Mouse (Mus musculus): ENCODE measurements around the gene Clec2d.
A peak's percentile ranks its signal among the peaks of the same experiment; 100 is the strongest.
"Not testable (repeated sequence)": the region's sequence is repeated elsewhere in the genome, so short reads cannot be mapped to it uniquely, and the experiment has no call there.

Clec2d gene

DNA sequence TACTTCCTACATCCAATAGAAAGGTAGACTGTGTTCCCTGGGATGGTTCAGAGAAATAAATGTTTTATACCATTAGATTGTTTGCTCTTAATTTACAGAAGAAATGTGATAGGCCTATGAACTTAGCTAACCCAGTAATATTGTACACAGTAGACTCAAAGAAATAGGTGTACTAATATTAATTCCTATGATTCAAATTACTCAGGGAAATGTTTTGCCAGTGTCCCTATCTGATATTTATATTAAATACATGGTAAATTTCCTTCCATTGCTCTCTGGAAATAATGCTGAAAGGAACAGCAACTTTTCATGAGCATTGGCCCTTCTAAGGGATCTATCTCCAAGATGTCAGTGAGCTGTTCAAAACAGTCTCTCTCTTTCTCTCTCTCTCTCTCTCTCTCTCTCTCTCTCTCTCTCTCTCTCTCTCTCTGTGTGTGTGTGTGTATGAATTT lies 6.8 kb downstream of the Clec2d start:
- no peak for DNase-seq (ENCODE audit: low read depth, low spot score)

DNA sequence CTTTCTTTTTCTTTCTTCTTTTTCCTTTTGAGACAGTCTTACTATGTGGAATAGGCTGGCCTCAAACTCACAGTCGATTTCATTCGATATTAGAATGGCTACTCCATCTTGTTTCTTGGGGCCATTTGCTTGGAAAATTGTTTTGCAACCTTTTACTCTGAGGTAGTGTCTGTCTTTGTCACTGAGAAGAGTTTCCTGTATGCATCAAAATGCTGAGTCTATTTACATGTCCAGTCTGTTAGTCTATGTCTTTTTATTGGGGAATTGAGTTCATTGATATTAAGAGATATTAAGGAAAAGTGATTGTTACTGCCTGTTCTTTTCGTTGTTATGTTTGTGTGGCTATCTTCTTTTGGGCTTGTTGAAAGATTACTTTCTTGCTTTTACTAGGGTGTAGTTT lies 7.4 kb downstream of the Clec2d start:
- DNase-seq (ENCODE audit: low read depth, low spot score) = not testable (repeated sequence)

DNA sequence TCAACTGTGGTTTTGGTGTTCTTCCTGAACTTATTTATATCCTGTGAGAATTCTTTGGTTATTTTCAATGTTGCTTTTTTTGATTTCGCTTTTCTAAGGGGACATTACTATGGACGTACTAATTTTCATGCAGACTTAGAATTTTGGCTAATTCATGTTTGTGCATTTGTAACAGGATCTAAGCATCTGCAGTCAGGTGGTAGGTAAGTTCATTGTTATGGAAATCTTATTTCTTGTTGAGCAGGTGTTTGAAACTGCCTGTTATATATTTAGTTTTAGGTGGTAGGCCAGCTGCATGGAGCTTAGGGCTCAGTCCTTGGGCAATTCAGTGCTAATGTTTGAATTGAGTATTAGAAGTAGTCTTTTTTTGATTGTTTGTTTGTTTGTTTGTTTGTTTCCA lies 13.0 kb downstream of the Clec2d start:
- DNase-seq (ENCODE audit: low read depth, low spot score) = peak; percentile 80

DNA sequence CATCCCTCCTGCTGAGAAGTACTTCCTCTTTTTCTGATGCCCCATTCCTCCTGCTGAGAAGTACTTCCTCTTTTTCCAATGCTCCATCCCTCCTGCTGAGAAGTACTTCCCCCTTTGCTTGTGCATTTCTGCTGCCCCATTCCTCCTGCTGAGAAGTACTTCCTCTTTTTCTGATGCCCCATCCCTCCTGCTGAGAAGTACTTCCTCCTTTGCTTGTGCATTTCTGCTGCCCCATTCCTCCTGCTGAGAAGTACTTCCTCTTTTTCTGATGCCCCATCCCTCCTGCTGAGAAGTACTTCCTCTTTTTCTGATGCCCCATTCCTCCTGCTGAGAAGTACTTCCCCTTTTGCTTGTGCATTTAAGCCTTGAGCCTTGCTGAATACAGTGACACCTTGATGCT lies 19.7 kb downstream of the Clec2d start:
- not testable (repeated sequence) for DNase-seq (ENCODE audit: low read depth, low spot score)

DNA sequence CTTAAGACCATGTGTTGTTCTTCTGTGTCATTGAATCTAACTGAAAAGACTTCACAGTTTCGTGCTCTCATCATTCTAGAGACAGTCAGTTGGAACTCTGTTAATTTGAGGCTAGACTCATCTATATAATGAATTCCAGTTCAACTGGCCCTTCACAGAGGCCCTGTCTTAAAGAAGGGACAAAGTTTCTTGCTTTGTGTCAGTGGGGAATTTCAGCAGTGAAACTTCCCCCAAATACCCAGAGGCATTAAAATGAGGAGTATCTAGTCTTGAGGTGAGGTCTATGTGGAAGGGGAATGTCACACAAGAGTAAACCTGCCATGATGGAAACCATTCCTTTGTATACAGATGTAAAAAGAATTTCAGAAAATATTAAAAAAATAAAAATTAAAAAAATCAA lies 21.9 kb downstream of the Clec2d start:
- DNase-seq (ENCODE audit: low read depth, low spot score) = no peak

DNA sequence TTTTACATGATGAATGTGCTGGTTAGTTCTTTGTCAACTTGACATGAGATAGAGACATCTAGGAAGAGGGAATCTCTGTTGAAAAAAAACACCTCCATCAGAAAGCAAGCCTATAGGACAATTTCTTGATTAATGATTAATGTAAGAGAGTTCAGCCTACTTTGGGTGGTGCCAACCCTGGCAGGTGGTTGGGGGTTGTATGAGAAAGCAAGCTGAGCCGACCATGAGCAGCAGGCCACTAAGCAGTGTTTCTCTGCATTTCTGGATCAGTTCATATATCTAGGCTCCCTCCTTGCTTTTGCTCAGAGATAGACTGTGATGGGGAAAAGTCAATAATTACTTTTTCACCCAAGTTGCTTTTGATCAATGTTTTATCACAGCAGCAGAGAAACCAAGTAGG lies 23.9 kb downstream of the Clec2d start:
- DNase-seq (ENCODE audit: low read depth, low spot score) = no peak

DNA sequence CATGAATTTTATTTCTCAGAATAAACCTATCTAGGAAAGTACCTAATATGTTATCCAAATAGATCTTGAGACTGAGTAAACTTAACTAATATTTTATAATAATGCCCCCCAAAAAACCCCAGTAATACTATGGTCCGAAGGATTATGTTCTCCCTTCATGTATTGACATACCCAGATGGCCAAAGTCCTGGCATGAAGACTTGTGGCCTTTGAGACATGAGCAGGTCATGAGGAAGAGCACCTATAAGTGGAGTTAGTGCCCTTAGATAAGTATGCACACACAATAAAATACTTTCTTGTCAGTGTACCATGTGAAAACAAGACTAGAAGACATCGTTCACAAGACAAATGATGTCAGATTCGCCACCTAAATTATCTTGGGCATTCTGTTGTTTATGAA lies 24.4 kb downstream of the Clec2d start:
- DNase-seq (ENCODE audit: low read depth, low spot score) = no peak

DNA sequence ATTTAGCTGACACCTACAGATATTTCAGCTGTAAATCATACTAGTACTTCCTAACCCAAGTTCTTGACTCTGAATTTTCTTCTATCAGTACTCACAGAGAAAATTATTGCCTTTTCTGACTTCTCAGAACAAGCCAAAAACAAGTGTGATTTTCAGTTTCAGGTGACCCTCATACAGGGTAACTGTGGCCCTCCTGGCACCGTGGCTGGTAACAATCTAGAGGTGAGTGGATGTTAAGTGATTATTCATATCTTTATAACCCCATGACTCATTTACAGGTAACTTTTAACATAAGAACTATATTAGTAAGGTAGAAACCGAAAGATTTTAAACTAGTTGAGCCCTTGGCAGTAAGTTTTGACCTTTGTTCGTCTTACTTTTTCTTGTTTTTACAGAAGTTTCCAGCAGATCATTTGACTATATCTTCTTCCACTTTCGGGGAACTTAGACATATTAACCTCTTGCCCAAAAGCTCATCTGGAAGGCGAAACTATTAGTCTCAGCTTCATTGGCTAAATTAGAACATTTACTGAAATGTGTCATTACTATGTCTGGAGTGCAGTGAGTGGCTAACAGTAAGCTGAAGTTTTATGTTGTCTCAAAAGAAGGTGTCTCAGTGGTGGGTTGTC lies 28.6 kb downstream of the Clec2d start:
- peak; percentile 72 for DNase-seq (ENCODE audit: low read depth, low spot score)

DNA sequence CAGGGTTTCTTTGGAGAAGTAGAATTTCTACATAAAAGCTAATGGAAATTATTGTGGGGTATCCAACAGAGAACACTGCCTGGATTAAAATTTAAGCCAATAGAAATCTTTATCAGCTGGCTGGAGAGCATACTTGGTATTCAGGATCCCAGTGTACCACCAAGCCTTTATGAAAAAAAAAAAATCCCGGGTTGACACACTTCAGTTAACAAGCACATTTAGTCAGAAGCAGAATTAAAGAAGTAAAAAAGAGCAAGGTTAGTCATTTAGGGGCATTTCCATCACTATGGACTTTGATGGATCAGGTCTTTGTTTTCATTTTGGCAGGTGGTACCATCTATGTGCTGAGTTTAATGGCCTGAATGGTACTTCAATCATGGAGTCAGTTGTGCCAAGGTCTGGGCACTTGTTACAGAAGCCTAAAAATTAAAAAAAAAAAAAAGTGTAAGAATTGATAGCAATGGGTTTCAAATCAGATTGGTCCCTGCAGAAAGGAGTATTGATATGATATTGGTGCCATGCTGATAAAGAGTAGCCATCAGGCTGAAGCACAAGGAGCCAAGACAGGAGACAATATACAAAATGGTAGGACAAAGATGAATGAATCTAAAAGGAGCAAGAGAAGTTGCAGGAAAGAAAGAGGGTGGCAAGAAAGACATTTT lies 29.5 kb downstream of the Clec2d start:
- no peak for DNase-seq (ENCODE audit: low read depth, low spot score)

DNA sequence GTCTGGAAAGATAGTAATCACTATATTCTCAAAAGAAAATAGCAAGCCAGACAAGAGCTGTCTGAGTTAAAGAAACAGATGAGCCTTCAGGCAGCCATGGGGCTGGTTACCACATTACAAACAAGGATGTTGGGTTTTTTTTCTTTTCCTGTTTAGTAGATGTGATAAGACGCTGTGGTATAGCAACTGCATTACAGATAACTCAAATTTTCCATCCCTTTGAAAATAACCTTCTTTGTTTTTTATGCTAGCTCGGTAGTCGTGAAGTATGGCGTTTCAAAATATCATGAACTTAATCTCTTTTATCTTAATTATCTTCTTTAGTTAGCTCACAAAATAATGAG lies 30.0 kb downstream of the Clec2d start:
- DNase-seq (ENCODE audit: low read depth, low spot score) = no peak

DNA sequence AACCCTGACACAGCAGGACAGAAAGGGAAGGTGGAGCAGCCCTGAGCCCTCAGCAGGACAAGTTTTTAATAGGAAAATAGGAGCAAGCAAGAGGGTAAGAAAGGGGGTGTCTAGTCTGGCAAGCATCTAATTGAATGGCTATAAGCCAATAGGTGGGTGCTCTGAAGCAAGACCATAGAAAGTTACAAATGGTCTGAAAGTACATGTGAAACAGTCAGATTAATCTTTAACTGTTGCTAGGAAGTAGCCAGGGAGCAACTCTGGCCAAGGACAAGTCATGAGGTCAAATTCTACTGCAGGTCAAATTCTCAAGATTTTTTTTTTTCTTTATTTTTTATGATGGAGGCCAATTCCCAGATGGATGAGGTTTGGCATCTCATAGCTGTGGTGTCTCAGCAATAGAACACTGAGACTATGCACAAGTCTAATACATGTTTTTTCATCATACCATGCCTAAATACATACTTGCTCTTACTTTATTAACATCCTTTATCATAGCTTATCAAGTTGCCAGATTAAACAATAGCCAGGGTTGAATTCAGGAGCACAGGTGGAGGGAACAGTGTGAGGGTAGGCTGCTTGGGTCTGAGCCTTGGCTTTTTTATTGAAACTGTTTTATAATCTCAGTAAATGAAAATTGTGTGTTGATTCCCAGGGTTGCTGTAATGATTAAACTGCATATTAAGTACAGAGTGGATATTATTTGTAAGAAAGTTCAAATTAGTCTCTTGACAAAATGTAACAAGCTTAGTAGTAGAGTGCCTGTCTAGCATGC lies 32.2 kb downstream of the Clec2d start:
- DNase-seq (ENCODE audit: low read depth, low spot score) = no peak

DNA sequence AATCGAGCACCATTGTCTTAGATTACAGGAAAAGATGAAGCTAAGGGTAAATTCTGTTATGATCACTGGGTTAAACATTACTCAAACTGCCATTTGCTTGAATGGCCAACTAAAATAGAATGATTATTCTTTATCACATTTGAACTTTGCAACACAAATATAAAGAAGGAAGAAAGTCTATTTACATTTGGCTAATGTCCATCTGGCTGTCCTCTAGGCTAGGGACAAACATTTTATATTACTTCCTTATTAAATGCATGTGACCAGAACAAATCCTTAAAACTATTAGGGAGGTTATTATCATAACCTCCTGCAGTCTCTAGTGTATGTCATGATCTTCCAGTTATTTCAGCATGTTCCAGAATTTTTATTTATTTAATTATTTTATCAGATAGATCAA lies 33.1 kb downstream of the Clec2d start:
- no peak for DNase-seq (ENCODE audit: low read depth, low spot score)

DNA sequence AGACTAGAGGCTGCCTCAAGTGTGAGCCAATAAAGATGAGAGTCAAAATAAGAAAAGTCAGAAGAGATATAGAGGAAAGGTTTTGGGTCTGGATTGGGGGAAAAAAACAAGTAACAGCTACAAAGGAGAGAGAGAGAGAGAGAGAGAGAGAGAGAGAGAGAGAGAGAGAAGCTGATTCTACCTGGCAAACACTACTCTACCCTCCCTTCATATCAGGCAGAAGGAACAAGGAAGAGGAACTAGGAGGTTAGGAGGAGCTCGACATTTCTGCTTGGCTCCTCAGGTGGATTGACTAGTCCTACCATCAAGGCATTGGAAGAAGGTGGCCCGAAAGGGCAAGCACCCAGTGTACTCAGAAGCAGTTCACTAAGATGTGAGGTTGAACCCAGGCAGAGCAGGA lies 33.8 kb downstream of the Clec2d start:
- DNase-seq (ENCODE audit: low read depth, low spot score) = no peak

DNA sequence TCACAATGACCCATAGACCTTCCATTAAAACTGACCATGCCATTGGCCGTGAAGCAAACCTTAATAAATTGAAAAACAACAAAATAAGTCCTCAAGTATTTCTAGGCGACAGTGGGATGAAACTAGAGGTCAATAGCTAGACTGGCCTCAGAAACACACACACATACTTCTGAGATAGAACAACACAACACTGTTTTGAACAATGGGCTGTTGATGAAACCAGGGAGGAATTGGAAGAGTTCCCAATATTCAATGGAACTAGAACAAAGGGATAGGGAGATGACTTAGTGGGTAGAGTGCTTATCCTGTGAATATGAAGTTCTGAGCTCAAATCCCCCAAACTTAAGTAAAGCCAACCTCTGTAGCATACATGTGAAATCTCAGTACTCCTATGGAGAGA lies 34.6 kb downstream of the Clec2d start:
- DNase-seq (ENCODE audit: low read depth, low spot score) = no peak

DNA sequence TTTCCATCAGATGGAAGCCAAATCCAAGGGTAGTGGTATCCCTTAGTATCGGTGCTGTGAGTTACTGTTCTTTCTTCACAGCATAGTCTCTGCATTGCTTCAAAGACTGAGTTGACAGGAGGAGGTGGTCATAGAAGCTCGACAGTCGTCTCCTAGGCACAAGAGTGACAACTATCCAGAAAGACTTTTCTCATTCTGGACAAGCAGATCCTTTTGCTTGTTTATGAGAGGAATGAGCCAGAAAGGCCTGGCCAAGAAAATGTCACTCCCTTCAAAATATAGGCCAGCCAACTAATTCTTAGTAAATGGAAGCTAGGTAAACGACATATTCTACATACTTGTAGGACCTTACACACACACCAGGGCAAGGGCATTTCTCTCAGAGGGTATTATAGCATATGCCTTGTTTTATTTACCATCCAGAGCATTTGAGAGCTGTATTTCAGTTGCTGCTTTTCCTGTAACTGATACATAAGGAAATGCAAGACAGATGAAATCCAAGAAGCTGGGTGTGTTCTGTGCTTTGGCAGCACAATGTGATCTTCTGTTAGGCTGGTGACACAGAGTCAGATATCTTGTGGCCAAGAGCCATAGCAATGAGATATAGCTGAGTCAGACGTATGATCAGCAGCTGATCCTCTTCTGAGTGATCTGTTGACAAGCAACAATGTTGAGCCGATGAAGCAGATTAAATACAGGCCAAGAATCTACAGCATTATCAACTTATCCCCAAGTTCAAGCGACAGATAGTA lies 35.6 kb downstream of the Clec2d start:
- DNase-seq (ENCODE audit: low read depth, low spot score) = no peak

DNA sequence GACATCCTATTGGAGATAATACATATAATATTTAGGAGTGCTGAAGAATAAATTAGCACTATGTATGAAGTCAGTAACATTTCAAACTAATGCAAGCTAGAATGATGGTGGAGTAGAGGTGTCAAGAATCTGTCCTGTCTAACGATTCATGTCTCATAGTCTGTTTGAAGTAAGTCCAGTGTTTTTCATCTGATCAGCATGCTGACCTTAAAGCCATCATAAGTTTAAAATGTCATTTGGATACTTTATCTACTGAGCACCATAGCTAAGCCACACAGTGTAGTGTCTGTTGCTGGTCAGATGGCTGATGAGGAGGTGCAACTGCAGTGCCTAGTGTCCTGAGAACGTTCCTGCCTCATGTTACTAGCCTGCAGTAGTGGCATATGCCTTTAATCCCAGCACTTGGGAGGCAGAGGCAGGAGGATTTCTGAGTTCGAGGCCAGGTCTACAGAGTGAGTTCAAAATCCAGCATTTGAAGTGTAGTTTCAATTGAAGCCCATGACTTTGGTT lies 36.4 kb downstream of the Clec2d start:
- no peak for DNase-seq (ENCODE audit: low read depth, low spot score)

DNA sequence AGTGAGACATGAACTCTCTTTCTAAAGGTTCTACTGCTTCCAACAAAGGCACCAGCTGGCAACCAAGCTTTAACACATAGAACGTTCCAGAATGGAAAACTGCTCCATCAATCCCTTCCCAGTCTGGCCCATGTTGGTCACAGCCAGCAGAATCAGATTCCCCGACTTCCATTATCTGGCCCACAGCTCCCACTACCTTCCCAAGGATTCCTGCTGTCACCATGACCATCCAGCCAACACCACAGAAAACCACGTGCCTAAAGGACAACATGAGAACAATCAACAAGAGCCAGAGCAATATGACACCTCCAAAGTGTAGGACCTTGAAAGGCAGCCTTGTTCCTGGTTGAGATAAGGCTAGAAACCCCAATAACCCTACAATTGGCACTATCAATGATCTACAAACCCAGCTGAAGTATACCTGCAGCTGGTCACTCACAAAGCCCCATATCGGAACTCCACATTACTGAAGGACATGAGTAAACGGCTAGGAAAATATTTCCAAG lies 37.8 kb downstream of the Clec2d start:
- DNase-seq (ENCODE audit: low read depth, low spot score) = no peak

DNA sequence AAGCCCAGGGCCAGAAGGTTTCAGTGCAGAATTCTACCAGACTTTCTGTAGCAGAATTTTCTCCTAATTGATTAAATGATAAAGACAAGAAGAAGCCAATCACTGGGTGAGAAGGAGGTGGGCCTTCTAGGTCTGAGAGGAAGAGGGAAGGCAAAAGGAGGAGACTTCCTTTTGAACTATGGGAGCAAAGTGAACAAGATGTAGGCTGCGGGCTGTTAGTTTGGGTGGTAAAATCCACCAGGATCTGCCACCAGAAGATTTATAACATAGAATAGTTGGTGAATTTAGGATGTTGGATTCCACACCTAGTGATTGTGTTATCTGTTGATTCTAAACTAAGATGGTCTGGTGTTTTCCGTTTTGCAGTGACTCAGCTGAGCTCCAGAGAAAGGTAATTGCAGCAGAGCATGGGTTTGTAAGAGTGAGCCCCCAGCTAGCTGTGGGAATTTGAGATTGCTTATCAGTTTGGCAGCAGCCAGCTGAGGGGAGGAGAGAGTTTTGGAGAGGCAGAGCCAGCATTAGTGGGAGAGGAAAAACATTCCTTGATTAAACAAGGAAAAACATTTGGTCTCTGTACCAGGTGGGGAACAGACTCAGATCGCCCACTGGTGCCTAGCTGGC lies 39.6 kb downstream of the Clec2d start:
- DNase-seq (ENCODE audit: low read depth, low spot score) = no peak

DNA sequence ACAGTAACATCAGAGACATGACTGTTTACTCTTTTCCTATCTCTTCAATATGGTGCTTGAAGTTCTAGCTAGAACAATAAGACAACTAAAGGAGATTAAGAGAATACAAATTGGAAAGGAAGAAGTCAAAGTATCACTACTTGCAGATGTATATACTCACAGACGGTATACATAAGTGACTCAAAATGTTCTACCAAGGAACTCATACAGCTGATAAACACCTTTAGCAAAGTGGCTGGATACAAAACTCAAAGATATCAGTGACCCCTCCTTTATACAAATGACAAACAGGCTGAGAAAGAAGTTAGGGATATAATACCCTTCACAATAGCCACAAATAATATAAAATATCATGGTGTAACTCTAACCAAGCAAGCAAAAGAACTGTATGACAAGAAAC lies 40.6 kb downstream of the Clec2d start:
- no peak for DNase-seq (ENCODE audit: low read depth, low spot score)

DNA sequence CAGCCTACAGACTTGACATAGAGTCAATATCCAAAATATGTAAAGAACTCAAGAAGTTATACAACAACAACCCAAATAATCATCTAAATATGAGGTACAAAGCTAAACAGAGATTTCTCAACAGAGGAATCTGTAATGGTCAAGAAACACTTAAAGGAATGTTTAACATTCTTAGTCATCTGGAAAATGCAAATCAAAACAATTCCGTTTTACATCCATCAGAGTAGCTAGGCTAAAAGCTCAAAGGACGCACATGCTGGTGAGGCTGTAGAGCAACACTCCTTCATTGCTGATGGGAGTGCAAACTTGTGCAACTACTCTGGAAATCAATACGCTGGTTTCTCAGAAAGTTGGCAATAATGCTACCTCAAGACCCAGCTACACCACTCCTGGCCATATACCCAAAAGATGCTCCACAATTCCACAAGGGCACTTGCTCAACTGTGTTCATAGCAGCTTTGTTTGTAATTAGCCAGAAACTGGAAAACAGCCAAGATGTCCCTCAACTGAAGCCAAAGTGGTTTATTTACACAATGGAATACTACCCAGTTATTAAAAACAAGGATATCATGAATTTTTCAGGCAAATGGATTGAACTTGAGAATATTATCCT lies 41.9 kb downstream of the Clec2d start:
- no peak for DNase-seq (ENCODE audit: low read depth, low spot score)

DNA sequence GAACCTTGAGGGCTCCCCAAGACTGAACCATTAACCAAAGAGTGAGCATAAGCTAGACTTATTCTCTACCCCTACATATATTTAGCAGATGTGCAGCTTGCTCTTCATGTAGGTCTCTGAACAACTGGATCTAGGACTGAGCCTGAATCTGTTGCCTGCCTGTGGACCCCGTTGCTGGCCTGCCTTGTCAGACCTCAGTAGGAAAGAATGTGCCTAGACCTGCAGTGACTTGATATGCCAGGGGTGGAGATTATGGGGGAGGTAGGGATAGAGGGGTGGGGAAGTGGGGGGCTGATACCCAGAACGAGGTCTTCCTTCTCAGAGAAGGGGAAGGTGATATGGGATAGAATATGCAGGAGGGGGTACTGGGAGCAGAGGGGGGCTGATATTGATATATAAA lies 43.2 kb downstream of the Clec2d start:
- DNase-seq (ENCODE audit: low read depth, low spot score) = no peak
